Mouse (Mus musculus): Measurements from ENCODE around the gene Srrm3. TPM values are rescaled to one million over a fixed set of nuclear protein-coding genes. Genes with fewer than 3 reads are reported as not detected.

Srrm3 gene
- polyA plus RNA-seq, 1 experiment from 2014 or later = 0.11 TPM

DNA sequence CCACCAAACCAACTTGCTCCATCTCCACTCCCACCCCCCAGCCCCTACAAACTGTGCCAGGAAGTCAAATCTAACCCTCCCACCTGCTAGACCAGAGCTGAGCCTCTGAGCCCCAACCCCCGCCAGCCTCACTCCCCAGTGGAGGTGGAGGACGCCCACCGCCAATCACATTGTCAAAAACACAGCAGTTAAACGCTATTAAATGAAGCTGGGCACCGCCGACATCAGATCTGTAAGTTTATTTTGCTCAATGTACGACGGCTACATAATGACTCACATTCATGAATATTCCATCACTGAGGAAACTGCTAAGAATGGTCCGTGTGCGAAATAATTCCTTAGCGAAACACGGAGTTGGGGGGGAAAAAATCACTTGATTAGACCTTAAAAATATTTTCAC is 101.5 kb downstream of the Srrm3 start:
- H3K4me1 ChIP-seq (ENCODE audit: control insufficient read depth, insufficient read depth, low read length) = no peaks in the 10 kb centered on the region
- no peaks in the 10 kb centered on the region for H3K27me3 ChIP-seq (ENCODE audit: control insufficient read depth, insufficient read depth, low read length)
- H3K4me3 ChIP-seq (ENCODE audit: low read length) = no peak overlapping the region
- no peaks in the 10 kb centered on the region for H3K9me3 ChIP-seq (ENCODE audit: control insufficient read depth, low read length)
- H3K9ac ChIP-seq (ENCODE audit: low read depth, low read length) = no peak overlapping the region
- 78% methylated on average over 12 of the region's 12 CpGs for WGBS
- H3K4me2 ChIP-seq (replicated peaks; ENCODE audit: low read depth, low read length) = no peak overlapping the region
- ATAC-seq (ENCODE audit: low FRiP score, low TSS enrichment) = no peak
- no peak overlapping the region for H3K27ac ChIP-seq (ENCODE audit: low read depth, low read length)
- H3K36me3 ChIP-seq (ENCODE audit: control insufficient read depth, insufficient read depth, low read length) = peaks cover 65% of the 10 kb centered on the region

DNA sequence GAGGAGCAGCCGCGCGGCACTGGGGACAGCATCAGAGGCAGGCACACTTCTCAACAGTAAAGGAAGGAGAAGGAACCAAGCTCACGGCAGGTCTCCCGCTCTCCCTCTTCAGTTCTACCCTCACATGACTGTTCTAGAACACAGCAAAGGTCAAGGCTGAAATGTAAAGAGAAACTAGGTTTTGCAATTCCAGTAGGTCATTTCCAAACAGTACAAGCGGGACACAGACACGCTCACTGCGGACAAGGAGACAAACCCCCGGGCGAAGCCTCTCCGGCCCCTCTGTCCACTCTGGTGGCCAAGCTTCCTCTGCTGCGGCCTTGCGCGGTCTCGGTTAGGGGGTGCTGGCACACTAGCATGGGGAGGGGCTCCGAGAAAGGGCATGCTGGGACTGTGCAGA is 102.3 kb downstream of the Srrm3 start:
- WGBS = 91% methylated on average over 16 of the region's 16 CpGs
- Histone ChIP-seq H3K9me3 (ENCODE audit: control insufficient read depth, low read length) (no peaks in the 10 kb centered on the region), H3K4me2 (replicated peaks; ENCODE audit: low read depth, low read length) (no peak overlapping the region), H3K4me3 (ENCODE audit: low read length) (no peak overlapping the region), H3K4me1 (ENCODE audit: control insufficient read depth, insufficient read depth, low read length) (0 out of 2 replicates have a peak, but pooled peaks cover 3% of the 10 kb centered on the region), H3K27me3 (ENCODE audit: control insufficient read depth, insufficient read depth, low read length) (no peaks in the 10 kb centered on the region), H3K36me3 (ENCODE audit: control insufficient read depth, insufficient read depth, low read length) (peaks cover 66% of the 10 kb centered on the region), H3K27ac (ENCODE audit: low read depth, low read length) (no peak overlapping the region), H3K9ac (ENCODE audit: low read depth, low read length) (no peak overlapping the region)
- ATAC-seq (ENCODE audit: low FRiP score, low TSS enrichment) = no peak

DNA sequence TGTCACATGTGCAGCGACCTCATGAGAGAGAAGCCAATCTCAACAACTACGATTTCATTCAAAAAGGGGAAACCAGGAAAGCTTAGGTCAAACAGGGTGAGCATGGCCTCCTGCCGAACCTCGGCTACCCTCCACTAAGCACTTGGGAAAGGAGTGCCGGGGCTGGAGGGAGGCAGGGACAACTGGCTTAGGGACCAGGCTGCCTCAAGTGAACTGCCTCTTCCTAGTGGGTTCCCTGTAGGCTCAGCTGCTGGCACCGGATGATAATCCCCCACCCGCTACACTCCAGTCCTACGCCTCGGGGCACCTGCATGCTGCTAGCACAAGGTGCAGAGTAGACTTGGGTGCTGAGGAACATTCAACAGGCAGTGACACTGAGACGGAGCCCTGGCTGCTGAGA is 103.0 kb downstream of the Srrm3 start:
- Histone ChIP-seq H3K9ac (ENCODE audit: low read depth, low read length) (no peak overlapping the region), H3K9me3 (ENCODE audit: control insufficient read depth, low read length) (no peaks in the 10 kb centered on the region), H3K4me3 (ENCODE audit: low read length) (no peak overlapping the region), H3K4me2 (replicated peaks; ENCODE audit: low read depth, low read length) (no peak overlapping the region), H3K27me3 (ENCODE audit: control insufficient read depth, insufficient read depth, low read length) (no peaks in the 10 kb centered on the region), H3K36me3 (ENCODE audit: control insufficient read depth, insufficient read depth, low read length) (peaks cover 65% of the 10 kb centered on the region), H3K4me1 (ENCODE audit: control insufficient read depth, insufficient read depth, low read length) (0 out of 2 replicates have a peak, but pooled peaks cover 6% of the 10 kb centered on the region), H3K27ac (ENCODE audit: low read depth, low read length) (no peak overlapping the region)
- ATAC-seq (ENCODE audit: low FRiP score, low TSS enrichment) = no peak
- 89% methylated on average over 10 of the region's 10 CpGs for WGBS

DNA sequence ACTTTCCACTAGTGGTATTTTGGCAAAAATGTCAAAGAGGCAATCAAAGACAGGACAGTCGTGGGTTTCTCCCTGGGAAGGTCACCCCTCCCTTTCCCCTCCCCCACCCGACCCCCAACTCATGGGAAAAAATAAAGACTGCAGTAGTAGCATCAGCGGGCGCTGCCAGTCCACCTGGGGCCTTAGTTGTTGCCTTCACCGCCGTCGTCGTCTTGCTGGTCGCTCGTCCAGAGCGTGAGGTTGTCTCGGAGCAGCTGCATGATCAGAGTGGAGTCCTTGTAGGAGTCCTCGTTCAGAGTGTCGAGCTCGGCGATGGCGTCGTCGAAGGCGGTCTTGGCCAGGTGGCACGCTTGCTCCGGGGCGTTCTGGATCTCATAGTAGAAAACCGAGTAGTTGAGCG is 104.1 kb downstream of the Srrm3 start:
- Histone ChIP-seq H3K4me3 (ENCODE audit: low read length) (no peak overlapping the region), H3K27ac (ENCODE audit: low read depth, low read length) (no peak overlapping the region), H3K4me1 (ENCODE audit: control insufficient read depth, insufficient read depth, low read length) (0 out of 2 replicates have a peak, but pooled peaks cover 6% of the 10 kb centered on the region), H3K9ac (ENCODE audit: low read depth, low read length) (no peak overlapping the region), H3K27me3 (ENCODE audit: control insufficient read depth, insufficient read depth, low read length) (no peaks in the 10 kb centered on the region), H3K36me3 (ENCODE audit: control insufficient read depth, insufficient read depth, low read length) (peaks cover 65% of the 10 kb centered on the region), H3K4me2 (replicated peaks; ENCODE audit: low read depth, low read length) (no peak overlapping the region), H3K9me3 (ENCODE audit: control insufficient read depth, low read length) (no peaks in the 10 kb centered on the region)
- ATAC-seq (ENCODE audit: low FRiP score, low TSS enrichment) = no peak
- 95% methylated on average over 25 of the region's 25 CpGs for WGBS

DNA sequence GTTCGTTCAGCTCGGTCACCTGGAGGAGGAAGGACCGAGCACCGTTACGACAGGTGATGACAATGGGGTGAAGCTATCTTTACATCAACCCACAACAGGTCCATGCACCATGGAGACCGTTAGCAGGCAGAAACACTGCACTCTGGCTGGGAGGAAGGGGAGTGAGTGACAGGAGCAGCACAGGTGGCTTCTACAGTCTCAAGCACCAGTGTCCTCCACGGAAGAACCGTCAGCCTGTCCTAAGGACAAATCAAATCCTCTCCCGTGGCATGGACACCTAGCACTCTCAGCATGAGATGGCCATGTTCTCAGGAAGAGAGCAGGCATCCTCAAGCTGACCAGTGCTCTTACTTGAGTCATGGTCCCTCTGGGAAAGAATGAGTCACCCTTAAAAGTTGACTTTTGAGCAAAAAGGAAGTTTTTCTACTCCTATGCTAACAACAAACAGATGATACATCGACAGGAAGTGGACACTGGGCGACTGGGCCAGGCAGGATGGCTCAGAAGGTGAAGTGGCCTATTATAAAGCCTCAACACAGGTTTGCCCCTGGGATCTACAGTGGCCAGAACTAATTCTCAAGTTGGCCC is 105.0 kb downstream of the Srrm3 start:
- peaks cover 67% of the 10 kb centered on the region for H3K36me3 ChIP-seq (ENCODE audit: control insufficient read depth, insufficient read depth, low read length)
- no peak for ATAC-seq (ENCODE audit: low FRiP score, low TSS enrichment)
- H3K27me3 ChIP-seq (ENCODE audit: control insufficient read depth, insufficient read depth, low read length) = no peaks in the 10 kb centered on the region
- 0 out of 2 replicates have a peak, but pooled peaks cover 6% of the 10 kb centered on the region for H3K4me1 ChIP-seq (ENCODE audit: control insufficient read depth, insufficient read depth, low read length)
- no peak overlapping the region for H3K27ac ChIP-seq (ENCODE audit: low read depth, low read length)
- no peak overlapping the region for H3K4me3 ChIP-seq (ENCODE audit: low read length)
- no peak overlapping the region for H3K4me2 ChIP-seq (replicated peaks; ENCODE audit: low read depth, low read length)
- H3K9ac ChIP-seq (ENCODE audit: low read depth, low read length) = no peak overlapping the region
- WGBS = 87% methylated on average over 11 of the region's 11 CpGs
- no peaks in the 10 kb centered on the region for H3K9me3 ChIP-seq (ENCODE audit: control insufficient read depth, low read length)

DNA sequence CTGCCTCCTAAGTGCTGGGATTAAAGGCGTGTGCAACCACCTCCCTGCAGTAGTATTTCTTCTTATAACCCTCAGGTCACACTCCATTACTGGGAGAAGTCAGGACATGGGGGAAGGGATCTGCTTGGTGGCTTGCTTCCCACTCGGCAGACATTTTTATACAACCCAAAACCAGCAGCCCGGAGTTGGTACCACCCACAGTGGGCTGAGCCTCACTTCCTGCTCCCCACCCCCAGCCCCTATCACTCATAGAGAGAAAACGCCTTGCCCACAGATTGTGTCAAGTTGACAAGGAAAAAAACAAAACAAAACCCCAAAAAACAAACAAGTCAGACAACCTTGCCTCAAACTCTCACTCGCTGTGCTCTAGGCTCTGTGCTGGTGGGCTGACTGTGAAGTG is 106.5 kb downstream of the Srrm3 start:
- no peak for ATAC-seq (ENCODE audit: low FRiP score, low TSS enrichment)
- Histone ChIP-seq H3K36me3 (ENCODE audit: control insufficient read depth, insufficient read depth, low read length) (peaks cover 67% of the 10 kb centered on the region), H3K9ac (ENCODE audit: low read depth, low read length) (no peak overlapping the region), H3K27ac (ENCODE audit: low read depth, low read length) (no peak overlapping the region), H3K4me2 (replicated peaks; ENCODE audit: low read depth, low read length) (no peak overlapping the region), H3K9me3 (ENCODE audit: control insufficient read depth, low read length) (no peaks in the 10 kb centered on the region), H3K4me3 (ENCODE audit: low read length) (no peak overlapping the region), H3K4me1 (ENCODE audit: control insufficient read depth, insufficient read depth, low read length) (0 out of 2 replicates have a peak, but pooled peaks cover 6% of the 10 kb centered on the region), H3K27me3 (ENCODE audit: control insufficient read depth, insufficient read depth, low read length) (no peaks in the 10 kb centered on the region)
- 81% methylated on average over 5 of the region's 5 CpGs for WGBS

DNA sequence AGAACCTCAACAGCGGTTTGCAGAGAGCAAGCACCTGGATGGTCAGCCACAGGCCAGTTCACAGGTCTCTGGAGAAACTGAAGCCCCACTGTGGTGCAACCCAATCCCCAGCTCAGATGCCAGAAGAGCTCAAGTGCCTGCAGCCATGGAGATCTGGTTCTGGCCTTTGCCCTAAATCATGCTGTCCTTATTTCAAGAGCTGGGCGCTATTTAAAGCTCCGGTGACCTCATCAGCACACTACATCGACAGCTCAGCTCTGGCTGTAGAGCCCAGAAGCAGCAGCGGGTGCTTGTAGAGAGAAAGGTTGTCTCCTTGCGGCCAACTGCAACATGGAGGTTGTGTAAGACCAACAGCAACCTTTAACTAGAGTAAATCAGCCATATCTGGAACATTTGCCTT is 107.5 kb downstream of the Srrm3 start:
- Histone ChIP-seq H3K36me3 (ENCODE audit: control insufficient read depth, insufficient read depth, low read length) (peaks cover 69% of the 10 kb centered on the region), H3K27me3 (ENCODE audit: control insufficient read depth, insufficient read depth, low read length) (no peaks in the 10 kb centered on the region), H3K4me3 (ENCODE audit: low read length) (no peak overlapping the region), H3K9ac (ENCODE audit: low read depth, low read length) (no peak overlapping the region), H3K27ac (ENCODE audit: low read depth, low read length) (no peak overlapping the region; the same call in 1 of the 2 replicates), H3K4me1 (ENCODE audit: control insufficient read depth, insufficient read depth, low read length) (0 out of 2 replicates have a peak, but pooled peaks cover 6% of the 10 kb centered on the region), H3K4me2 (replicated peaks; ENCODE audit: low read depth, low read length) (no peak overlapping the region), H3K9me3 (ENCODE audit: control insufficient read depth, low read length) (no peaks in the 10 kb centered on the region)
- 72% methylated on average over 6 of the region's 6 CpGs for WGBS
- no peak for ATAC-seq (ENCODE audit: low FRiP score, low TSS enrichment)

DNA sequence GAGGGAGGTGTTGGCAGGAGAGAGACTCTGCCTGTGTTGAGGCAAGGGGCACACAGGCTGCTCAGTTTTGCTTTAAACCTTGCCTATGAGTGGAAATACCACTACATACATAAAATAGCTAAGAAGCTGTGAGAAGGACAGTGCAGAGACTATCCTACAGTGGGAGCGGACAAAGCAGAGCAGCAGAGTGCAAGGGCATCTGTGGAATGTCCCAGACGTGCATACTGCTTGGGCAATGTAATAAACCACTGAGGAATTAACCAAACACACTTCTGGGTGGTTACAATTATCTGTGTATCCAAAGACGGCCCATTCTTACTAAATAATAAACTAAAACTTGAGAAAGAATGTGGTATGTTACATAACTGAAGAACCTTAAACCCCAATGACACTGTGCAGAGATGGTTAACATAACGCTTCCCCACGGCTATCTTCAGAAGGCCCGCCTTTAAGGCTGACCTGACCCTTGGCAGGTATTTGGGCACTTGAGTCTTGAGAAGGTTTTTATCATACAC is 109.4 kb downstream of the Srrm3 start:
- 0 out of 2 replicates have a peak, but pooled peaks cover 6% of the 10 kb centered on the region for H3K4me1 ChIP-seq (ENCODE audit: control insufficient read depth, insufficient read depth, low read length)
- H3K36me3 ChIP-seq (ENCODE audit: control insufficient read depth, insufficient read depth, low read length) = peaks cover 67% of the 10 kb centered on the region
- 86% methylated on average over 6 of the region's 6 CpGs for WGBS
- no peak for ATAC-seq (ENCODE audit: low FRiP score, low TSS enrichment)
- no peak overlapping the region for H3K27ac ChIP-seq (ENCODE audit: low read depth, low read length)
- no peak overlapping the region for H3K9ac ChIP-seq (ENCODE audit: low read depth, low read length)
- no peak overlapping the region for H3K4me2 ChIP-seq (replicated peaks; ENCODE audit: low read depth, low read length)
- no peaks in the 10 kb centered on the region for H3K9me3 ChIP-seq (ENCODE audit: control insufficient read depth, low read length)
- H3K4me3 ChIP-seq (ENCODE audit: low read length) = no peak overlapping the region
- H3K27me3 ChIP-seq (ENCODE audit: control insufficient read depth, insufficient read depth, low read length) = no peaks in the 10 kb centered on the region

DNA sequence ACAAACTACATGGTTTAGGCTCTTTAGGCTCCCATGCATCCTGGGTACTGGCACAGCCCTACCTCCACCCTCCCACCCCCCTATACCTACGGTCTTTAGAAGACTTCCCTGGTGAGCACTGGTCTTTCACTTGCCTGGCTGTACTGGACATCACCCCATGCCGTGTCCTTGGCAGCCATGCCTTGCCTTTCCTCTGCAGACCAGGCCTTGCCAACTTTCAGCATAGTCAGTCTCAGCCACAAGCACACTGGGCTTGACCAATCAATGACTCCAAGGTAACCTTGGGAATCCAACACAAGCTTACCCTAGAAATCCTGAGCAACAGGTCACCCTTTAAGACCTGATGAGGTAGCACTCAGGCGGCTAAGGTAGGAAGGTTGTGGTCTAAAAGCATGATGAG is 109.9 kb downstream of the Srrm3 start:
- ATAC-seq (ENCODE audit: low FRiP score, low TSS enrichment) = no peak
- peaks cover 67% of the 10 kb centered on the region for H3K36me3 ChIP-seq (ENCODE audit: control insufficient read depth, insufficient read depth, low read length)
- H3K4me1 ChIP-seq (ENCODE audit: control insufficient read depth, insufficient read depth, low read length) = 0 out of 2 replicates have a peak, but pooled peaks cover 6% of the 10 kb centered on the region
- no peak overlapping the region for H3K4me2 ChIP-seq (replicated peaks; ENCODE audit: low read depth, low read length)
- no peaks in the 10 kb centered on the region for H3K9me3 ChIP-seq (ENCODE audit: control insufficient read depth, low read length)
- H3K27me3 ChIP-seq (ENCODE audit: control insufficient read depth, insufficient read depth, low read length) = no peaks in the 10 kb centered on the region
- H3K27ac ChIP-seq (ENCODE audit: low read depth, low read length) = no peak overlapping the region
- 90% methylated on average over 3 of the region's 3 CpGs for WGBS
- no peak overlapping the region for H3K4me3 ChIP-seq (ENCODE audit: low read length)
- no peak overlapping the region for H3K9ac ChIP-seq (ENCODE audit: low read depth, low read length)
